Mouse (Mus musculus) kidney, embryonic 14.5 days (tissue): ENCODE results near the gene Get4. TPM values are rescaled to one million over a fixed set of nuclear protein-coding genes. Genes with fewer than 3 reads are reported as not detected.

ENCODE experiments used
- ATAC-seq: fragments of 200-750 bp; cut with Nextera tagmentation; 2 replicates; pipeline ENCODE4 v1.8.0; 2017; ENCODE audit warnings: moderate number of reproducible peaks, mild to moderate bottlenecking, moderate TSS enrichment, moderate library complexity; ENCODE audit not compliant: low FRiP score, low TSS enrichment
- H3K27ac ChIP-seq: fragments of 300-500 bp; sonication (generic); 2 replicates; pipeline ENCODE4 v1.5.1; 2014; ENCODE audit warnings: low read depth, mild to moderate bottlenecking, low read length, moderate library complexity, mixed read lengths
- H3K27me3 ChIP-seq: fragments of 300-500 bp; sonication (generic); 2 replicates; pipeline ENCODE4 v1.6.1; 2014; ENCODE audit warnings: mild to moderate bottlenecking, low read length; ENCODE audit not compliant: control insufficient read depth, insufficient read depth
- H3K36me3 ChIP-seq: fragments of 300-500 bp; sonication (generic); 2 replicates; pipeline ENCODE4 v1.6.1; 2014; ENCODE audit warnings: low read length, mixed read lengths; ENCODE audit not compliant: control insufficient read depth, insufficient read depth
- H3K4me1 ChIP-seq: fragments of 300-500 bp; sonication (generic); 2 replicates; pipeline ENCODE4 v1.6.1; 2014; ENCODE audit warnings: low read length, mixed read lengths; ENCODE audit not compliant: control insufficient read depth, insufficient read depth
- H3K4me2 ChIP-seq: fragments of 300-500 bp; sonication (generic); replicated peaks from 2 replicates; pipeline ENCODE4 v1.6.1; 2014; ENCODE audit warnings: low read depth, mild to moderate bottlenecking, low read length
- H3K4me3 ChIP-seq: fragments of 300-500 bp; sonication (generic); 2 replicates; pipeline ENCODE4 v1.5.1; 2014; ENCODE audit warnings: mild to moderate bottlenecking, low read length
- H3K9ac ChIP-seq: fragments of 300-500 bp; sonication (generic); 2 replicates; pipeline ENCODE4 v1.6.1; 2014; ENCODE audit warnings: low read depth, mild to moderate bottlenecking, low read length, moderate library complexity
- H3K9me3 ChIP-seq: fragments of 300-500 bp; sonication (generic); 2 replicates; pipeline ENCODE4 v1.6.1; 2016; ENCODE audit warnings: low read length; ENCODE audit not compliant: control insufficient read depth
- WGBS: fragments of 180-500 bp; shearing (Covaris S2); extraction: QIAGEN DNeasy Blood & Tissue Kit; methylation state at CpG from one replicate; pipeline ENCODE4 v1.1.7; 2014; 5-methylcytosine and 5-hydroxymethylcytosine counted together
- polyA plus RNA-seq: library from polyadenylated mRNA; unstranded; fragments of >200 nt; fragmentation: Nextera tagmentation; extraction: Ambion mirVana; gene quantifications from 2 replicates; pipeline ENCODE4 v1.2.1, GENCODE M21; 2014

Get4 gene
- polyA plus RNA-seq, 1 experiment from 2014 or later, result 156 TPM

DNA sequence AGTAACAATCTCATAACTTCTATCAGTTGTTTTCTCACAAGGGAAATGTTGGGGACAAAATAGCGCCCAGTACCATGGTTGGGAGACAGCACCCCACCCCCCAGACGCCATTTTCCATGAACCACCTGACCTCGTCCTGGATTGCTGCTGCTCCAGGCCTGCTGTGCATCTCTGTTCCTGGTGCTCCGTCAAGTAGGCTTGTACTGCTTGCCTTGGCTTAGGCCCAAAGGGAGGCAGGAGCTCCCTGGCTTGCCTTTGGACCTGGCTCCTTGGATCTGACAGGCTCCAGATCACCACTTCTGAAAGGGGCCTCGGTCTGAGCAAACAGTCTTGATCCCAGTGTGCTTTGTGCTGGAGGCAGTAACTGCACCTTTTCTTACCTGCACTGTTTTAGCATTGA lies 7.7 kb downstream of the Get4 start:
- WGBS, result 85% methylated on average over 5 of the region's 5 CpGs
- no peaks in the 10 kb centered on the region for H3K27me3 ChIP-seq
- H3K4me1 ChIP-seq, result 0 out of 2 replicates have a peak, but pooled peaks cover 5% of the 10 kb centered on the region
- peaks cover 53% of the 10 kb centered on the region for H3K36me3 ChIP-seq
- H3K27ac ChIP-seq, result no peak overlapping the region
- H3K4me3 ChIP-seq, result no peak overlapping the region
- H3K9ac ChIP-seq, result no peak overlapping the region
- H3K4me2 ChIP-seq, result no peak overlapping the region
- no peak for ATAC-seq
- no peaks in the 10 kb centered on the region for H3K9me3 ChIP-seq

DNA sequence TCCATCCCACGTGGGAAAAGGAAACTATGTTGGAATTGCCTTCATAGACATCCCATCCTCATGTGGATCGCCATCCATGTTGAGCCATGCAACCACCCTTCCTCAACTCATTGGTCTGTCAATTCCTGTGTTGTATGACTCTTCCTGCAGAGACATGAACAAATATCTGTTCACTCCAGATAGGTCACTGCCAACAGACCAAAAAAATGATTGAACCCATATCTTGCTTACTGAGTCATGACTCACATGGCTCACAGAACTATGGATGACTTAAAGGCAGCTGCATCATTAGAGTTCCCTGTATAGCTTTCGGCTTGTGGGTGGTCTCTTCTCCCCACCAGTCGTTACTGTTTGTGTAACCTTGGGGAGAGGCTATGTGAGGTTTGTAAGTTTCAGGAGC lies 9.3 kb downstream of the Get4 start:
- no peak overlapping the region for H3K9ac ChIP-seq
- H3K27ac ChIP-seq, result no peak overlapping the region
- H3K4me3 ChIP-seq, result no peak overlapping the region
- 0 out of 2 replicates have a peak, but pooled peaks cover 5% of the 10 kb centered on the region for H3K4me1 ChIP-seq
- no peaks in the 10 kb centered on the region for H3K9me3 ChIP-seq
- ATAC-seq, result no peak
- H3K27me3 ChIP-seq, result no peaks in the 10 kb centered on the region
- peaks cover 68% of the 10 kb centered on the region for H3K36me3 ChIP-seq
- 84% methylated on average over 4 of the region's 4 CpGs for WGBS
- no peak overlapping the region for H3K4me2 ChIP-seq

DNA sequence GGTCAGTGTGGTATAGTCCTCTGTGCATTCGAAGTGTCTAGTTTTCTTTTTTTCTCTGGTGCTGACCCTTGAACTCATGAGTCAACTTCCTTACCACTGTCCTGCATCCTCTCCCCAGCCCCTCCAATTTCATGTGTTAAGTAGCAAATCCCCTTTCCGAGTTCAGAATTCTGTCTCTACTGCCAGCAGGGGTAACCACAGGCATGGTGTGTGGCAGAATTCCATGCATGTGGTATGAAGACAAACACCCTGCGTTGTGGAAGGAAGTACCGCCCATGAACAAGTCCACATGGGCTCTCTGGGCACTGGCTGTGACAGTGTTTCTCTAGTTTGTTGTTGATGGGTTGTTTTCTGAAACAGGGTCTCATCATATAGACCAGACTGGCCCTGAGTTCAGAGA lies 15.5 kb downstream of the Get4 start:
- H3K4me1 ChIP-seq, result 0 out of 2 replicates have a peak, but pooled peaks cover 3% of the 10 kb centered on the region
- 90% methylated on average over 4 of the region's 4 CpGs for WGBS
- H3K4me3 ChIP-seq, result no peak overlapping the region
- no peaks in the 10 kb centered on the region for H3K9me3 ChIP-seq
- no peak overlapping the region for H3K27ac ChIP-seq
- no peak overlapping the region for H3K9ac ChIP-seq
- H3K36me3 ChIP-seq, result peaks cover 67% of the 10 kb centered on the region
- H3K4me2 ChIP-seq, result no peak overlapping the region
- ATAC-seq, result no peak
- no peaks in the 10 kb centered on the region for H3K27me3 ChIP-seq

DNA sequence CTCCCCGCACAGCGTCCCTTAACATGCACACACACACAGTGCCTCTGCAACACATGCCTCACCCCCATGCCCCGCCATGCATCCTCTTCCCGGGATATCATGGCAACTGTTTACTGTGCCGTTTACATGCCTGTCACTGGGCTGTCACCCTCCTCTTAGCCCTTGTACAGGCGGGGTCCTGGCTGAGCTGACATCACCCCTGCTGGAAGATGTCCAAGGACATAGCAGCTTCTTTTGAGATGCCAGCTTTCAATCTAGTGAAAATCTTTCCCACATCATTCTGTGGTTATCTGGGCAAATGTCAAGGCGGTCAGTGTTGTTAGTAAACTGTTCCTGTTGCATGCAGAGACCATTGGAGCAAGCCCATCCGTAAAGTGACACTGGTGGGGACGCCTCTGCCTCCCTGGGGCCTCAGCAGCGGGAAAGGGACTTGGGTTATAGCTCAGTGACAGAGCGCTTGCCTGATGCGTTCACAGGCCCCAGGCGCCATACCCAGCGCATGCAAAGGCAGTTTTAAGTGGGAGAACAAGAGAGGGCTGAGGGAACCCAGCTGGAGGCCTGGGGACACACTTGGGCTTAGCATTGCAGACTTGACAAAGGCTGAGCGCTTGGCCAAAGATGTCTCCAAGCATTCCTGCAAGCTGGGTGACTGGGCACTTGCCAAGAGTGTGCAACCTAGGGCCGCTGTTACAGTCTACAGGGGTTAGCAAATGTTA lies 18.8 kb downstream of the Get4 start:
- 0 out of 2 replicates have a peak, but pooled peaks cover 3% of the 10 kb centered on the region for H3K4me1 ChIP-seq
- H3K9me3 ChIP-seq, result no peaks in the 10 kb centered on the region
- no peak overlapping the region for H3K9ac ChIP-seq
- H3K27me3 ChIP-seq, result no peaks in the 10 kb centered on the region
- peak overlapping the region; percentile 26; the same call in 1 of the 2 replicates for H3K27ac ChIP-seq
- peaks cover 34% of the 10 kb centered on the region for H3K36me3 ChIP-seq
- no peak overlapping the region for H3K4me2 ChIP-seq
- peak; percentile 29; the same call in 1 of the 2 replicates for ATAC-seq
- 61% methylated on average over 16 of the region's 16 CpGs for WGBS
- no peak overlapping the region for H3K4me3 ChIP-seq

DNA sequence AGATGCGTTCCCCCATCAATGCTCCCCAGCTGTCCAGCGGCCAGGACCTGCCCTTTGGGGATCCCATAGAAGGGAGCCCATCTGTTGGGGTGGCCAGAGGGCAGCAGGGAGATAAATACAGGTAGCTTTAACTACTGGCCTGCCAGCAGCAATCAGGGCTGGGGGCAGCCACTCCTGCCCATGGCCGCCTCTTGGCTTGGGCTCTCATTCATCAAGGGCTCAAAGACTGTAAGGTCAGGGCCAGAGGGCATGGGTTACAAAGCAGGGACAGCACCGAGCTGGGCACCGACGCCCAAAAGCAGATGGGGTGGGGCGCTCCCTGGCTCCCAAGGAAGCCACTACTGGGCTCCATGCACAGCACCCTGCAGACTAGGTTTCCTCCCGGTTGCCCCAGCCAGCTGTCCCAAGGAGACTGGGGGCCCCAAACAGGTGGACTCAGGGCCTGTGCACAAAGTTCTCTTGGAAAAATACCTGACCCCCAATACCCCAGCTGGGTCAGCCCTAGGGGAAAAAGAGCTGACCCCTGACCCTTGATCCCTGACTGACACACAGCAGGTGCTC lies 19.9 kb downstream of the Get4 start:
- 39% methylated on average over 8 of the region's 8 CpGs for WGBS
- H3K27ac ChIP-seq, result no peak overlapping the region
- peaks cover 23% of the 10 kb centered on the region for H3K36me3 ChIP-seq
- H3K4me1 ChIP-seq, result 0 out of 2 replicates have a peak, but pooled peaks cover 3% of the 10 kb centered on the region
- ATAC-seq, result no peak
- H3K4me2 ChIP-seq, result no peak overlapping the region
- no peaks in the 10 kb centered on the region for H3K27me3 ChIP-seq
- H3K9me3 ChIP-seq, result no peaks in the 10 kb centered on the region
- H3K9ac ChIP-seq, result no peak overlapping the region
- no peak overlapping the region for H3K4me3 ChIP-seq

DNA sequence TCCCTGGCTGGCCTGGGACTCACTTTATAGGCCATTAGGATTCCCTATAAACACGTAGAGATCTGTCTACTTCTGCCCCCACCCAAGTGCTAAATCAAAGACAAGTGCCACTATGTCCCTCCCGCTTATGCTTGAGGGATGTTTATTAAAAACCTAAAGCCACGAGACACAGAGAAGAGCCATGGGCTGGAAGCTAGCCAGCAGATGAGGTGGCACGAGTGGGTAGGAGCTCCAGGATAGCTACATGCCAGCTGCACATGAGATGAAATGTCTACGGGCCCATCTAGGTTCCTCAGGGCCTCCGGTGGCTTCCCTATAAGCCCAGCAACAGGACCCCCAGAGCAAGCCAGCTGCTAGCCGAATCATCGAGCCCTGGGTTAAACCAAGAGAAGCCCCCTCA lies 25.2 kb downstream of the Get4 start:
- 75% methylated on average over 8 of the region's 8 CpGs for WGBS
- Histone ChIP-seq H3K4me2 (no peak overlapping the region), H3K4me1 (no peaks in the 10 kb centered on the region), H3K27ac (no peak overlapping the region), H3K36me3 (no peaks in the 10 kb centered on the region), H3K27me3 (no peaks in the 10 kb centered on the region), H3K9ac (no peak overlapping the region), H3K9me3 (no peaks in the 10 kb centered on the region), H3K4me3 (no peak overlapping the region)
- no peak for ATAC-seq

DNA sequence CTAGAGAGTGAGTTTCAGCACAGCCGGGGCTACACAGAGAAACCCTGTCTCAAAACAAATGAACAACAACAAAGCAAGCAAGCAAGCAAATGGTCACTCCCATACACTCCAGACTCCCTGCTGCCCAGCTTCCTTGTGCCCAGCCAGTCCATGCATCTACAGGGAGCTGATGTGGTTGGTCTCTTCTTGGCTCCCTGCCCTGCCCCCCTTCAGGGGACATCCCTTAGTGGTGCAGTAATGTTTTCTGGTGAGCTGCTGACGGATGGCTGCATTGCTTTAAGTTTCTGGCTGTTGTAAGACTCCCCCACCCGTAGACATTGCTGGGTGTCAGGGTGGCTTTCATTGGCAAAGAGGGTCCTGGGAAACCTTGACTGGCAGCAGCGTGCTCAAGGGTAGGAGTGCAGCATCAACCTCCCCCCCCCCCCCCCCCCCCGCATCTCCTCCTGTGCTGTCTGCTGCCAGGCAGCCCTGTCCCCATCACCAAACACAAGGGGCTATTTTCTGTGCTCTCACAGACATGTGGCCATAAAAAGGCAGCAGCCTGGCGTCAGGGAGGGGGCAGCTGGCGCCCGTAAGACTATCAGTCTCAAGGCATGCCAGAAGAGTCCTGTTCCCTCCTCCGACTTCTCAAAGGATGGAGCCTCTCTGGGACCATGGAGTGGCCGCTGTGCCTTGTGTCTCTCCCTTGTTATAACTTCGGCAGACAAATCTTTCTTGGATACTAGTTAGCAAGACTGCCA lies 29.4 kb downstream of the Get4 start:
- Histone ChIP-seq H3K36me3 (no peaks in the 10 kb centered on the region), H3K4me2 (no peak overlapping the region), H3K9me3 (no peaks in the 10 kb centered on the region), H3K9ac (no peak overlapping the region), H3K4me3 (no peak overlapping the region), H3K4me1 (no peaks in the 10 kb centered on the region; the same call in 1 of the 2 replicates), H3K27ac (no peak overlapping the region), H3K27me3 (no peaks in the 10 kb centered on the region)
- ATAC-seq, result 0 out of 2 replicates have a peak, but pooled peaks have one; percentile 10
- WGBS, result 39% methylated on average over 10 of the region's 11 CpGs

DNA sequence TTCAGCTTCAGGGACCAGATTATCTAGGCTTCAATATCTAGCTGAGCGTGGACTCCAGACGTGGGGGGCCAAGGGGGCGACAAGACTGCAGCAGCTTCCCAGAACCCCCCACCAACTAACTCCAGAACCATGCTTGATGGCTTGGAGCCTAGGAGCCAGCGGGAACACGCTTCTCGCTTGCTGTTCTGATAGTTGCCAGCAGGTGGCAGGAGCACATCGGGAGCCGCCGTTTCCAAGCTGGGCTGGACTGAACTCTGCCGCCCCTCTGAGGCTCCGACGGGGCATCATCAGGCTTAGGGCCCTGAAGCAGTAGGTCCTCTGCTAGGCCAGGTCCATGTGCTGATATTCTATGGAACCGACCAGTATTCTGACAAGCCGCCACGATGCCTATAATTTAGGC lies 30.1 kb downstream of the Get4 start:
- ATAC-seq, result peak; percentile 75
- WGBS, result 6% methylated on average over 15 of the region's 15 CpGs
- Histone ChIP-seq H3K36me3 (no peaks in the 10 kb centered on the region), H3K27me3 (no peaks in the 10 kb centered on the region), H3K9ac (no peak overlapping the region), H3K9me3 (no peaks in the 10 kb centered on the region), H3K4me1 (no peaks in the 10 kb centered on the region; the same call in 1 of the 2 replicates), H3K27ac (no peak overlapping the region), H3K4me2 (no peak overlapping the region), H3K4me3 (no peak overlapping the region)
